Mouse (Mus musculus) thymus, postnatal 25 days (tissue): ENCODE measurements around the gene A430005L14Rik.
A peak's percentile ranks its signal among the peaks of the same experiment; 100 is the strongest.

Experiments
- DNase-seq: peaks from one replicate; pipeline ENCODE4 v3.0.0; 2022

A430005L14Rik gene

DNA sequence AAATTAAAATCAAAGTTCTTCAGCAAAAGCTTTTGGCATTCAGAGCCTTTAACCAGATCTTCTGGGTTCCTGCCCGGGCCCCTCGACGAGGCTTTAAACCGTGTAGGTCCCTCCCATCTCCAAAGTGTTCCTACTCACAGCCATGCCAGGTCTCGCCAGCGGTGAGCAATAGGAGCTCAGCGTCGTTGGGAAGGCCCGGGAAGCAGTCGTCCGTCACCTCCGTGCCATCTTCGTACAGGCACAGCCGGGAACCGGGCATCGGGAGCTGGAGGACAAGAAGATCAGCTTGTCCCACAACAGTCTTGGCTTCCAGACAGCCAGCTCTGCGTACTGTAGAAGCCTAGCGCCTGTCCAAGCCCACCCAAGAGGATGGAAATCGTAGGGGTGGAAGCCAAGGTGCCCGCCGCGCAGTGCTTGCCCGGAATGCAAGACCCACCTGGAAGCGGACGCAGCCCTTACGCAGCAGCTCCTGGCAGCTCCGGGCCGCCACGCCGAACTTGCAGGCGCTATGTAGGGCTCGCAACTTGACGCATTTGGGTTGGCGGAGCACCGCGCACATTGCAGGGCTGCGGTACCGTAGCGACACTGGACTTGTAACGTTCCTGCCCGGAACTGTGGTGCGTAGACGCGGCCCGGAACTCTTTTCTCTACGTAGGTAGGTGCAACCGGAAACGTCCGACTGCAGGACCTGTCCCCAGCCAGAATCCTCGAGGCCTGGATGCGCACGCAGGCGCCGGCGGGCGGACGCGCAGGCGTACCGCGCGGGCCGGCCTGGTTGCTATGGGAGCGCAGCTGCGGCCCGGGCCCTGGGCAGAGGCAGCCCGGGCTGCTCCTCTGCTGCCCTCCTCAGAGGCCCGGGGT is 17.6 kb downstream of the A430005L14Rik start, which contains the start of the genes Dffb and Cep104:
Dffb (minus strand) TSS at position 696 of the 861 bp plus-strand sequence.
Cep104 (plus strand) TSS at position 764 of the 861 bp plus-strand sequence.
- DNase-seq, result peak; percentile 91

DNA sequence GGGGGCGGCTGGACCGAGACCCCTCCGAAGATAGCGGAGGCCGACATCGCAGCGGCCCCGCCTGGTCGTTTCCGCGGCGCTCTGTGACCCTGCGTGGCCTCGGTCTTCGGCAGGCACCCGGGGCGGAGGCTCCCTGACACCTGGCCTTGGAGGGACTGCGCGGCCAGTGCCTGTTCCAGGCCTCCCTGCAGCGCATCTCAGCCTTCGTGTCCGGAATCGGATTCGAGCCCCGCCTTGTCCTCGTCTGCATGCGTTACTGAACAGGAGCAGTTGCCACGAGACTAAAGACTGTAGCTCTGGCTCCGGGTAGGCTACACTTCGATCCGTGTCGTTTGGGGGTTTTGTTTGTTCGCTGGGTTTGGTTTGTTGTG is 18.2 kb downstream of the A430005L14Rik start:
- DNase-seq, result no peak

DNA sequence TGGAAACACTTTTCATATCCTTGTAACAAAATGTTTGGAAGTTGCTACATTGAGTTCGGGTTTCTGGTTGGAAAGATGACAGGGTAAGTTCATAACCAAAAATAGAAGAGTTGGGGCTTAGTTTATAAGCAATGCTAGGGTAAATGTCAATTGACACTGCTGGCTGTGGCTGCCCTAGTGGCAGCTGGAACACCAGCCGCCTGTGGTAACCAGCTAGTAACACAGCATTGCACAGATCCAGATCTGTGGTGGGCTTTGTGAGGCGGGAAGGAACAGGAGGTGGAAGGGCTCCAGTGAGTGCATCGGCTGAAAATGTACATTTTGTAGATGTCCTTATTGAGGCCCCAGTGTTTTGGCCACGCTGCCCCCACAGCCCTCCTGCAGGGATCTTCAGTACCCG is 18.7 kb downstream of the A430005L14Rik start:
- DNase-seq, result no peak

- no peak for DNase-seq
Measured at GRCm38 (mm10) chr4:153979243-153979642, 22.2 kb downstream of the A430005L14Rik start.

DNA sequence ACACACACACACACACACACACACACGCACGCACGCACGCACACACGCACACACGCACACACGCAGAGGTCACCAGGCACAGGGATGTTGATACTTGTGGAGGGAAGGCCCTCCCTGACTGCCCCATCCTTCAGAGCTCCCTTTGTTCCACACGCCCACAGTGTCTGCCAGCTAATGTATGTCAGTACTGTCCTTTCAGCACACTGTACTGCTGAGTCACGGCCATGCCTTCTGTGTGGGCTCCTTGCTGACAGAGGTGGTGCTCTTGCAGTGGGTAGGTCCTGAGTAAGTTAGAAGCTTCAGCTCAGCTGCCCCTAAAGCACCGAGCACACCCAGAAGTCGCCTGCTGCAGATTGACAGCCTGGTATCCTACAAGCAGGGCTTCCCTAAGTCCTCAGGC is 23.4 kb downstream of the A430005L14Rik start:
- no peak for DNase-seq

DNA sequence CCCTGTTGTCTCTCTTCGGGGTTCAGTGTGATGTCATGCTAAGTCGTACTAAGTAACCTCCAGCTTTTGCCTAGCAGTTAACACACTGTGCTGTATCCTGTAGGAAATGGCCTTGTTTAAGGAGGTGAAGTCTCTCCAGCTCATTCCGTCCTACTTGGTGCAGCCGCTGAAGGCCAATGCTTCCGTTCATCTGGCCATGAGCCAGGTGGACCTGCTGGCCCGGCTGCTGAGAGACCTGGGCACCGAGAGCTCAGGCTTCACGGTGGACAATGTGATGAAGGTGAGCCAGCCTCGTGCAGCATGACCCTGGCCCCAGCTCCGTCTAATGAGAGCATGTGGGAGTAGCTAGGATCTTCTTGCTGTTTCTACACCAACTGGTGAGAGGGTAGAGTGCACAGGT is 35.7 kb downstream of the A430005L14Rik start:
- no peak for DNase-seq

DNA sequence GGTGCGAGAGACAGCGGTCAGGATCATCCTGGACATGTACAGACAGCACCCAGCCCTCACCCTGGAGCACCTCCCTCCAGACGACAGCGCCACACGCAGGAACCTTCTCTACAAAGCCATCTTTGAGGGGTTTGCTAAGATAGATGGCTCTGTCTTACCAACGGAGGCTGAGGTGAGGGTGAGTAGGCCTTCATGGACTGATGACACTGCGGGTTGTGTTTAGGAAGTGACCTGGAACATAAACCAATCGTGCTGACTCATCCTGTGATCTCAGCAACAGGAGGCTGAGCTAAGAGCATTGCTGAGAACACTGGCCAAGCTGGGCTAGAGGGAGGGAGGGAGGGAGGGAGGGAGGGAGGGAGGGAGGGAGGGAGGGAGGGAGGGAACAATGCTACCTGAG is 36.5 kb downstream of the A430005L14Rik start:
- DNase-seq, result no peak

DNA sequence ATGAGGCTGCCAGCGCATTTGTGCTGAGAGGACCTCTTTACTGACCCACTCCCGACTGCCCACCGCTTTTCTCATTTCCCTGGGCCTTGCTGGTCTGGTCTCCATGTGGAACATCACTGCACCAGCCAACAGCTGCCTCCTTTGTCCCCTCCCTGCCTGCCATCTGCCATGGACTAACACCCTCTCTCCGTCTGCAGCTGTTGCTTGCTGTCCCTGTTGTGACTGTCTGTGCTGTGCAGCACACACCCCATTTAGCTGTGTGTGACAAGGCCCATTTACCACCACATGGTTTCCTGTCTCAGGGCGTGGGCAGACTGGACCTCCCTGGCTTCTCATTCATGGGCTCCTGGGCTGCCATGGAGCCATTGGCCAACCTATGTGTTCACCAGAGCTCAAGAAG is 48.5 kb downstream of the A430005L14Rik start:
- no peak for DNase-seq

DNA sequence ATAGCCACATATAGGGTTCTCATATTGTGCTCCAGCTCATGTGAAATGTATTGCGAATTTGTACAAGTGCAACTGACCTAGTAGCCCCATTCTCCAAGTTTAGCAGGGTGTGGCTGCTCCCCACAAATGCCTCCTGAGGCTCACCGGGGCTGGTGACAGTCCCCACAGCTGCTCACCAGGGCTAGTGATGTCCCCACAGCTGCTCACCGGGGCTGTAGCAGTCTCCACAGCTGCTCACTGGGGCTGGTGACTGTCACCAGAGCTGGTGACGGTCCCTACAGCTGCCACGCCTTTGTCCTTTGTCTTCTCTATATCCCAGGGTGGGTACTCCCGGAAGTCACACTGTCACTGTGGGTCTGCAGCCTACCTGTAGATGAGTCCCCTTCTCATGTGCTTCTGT is 49.2 kb downstream of the A430005L14Rik start:
- DNase-seq, result no peak

DNA sequence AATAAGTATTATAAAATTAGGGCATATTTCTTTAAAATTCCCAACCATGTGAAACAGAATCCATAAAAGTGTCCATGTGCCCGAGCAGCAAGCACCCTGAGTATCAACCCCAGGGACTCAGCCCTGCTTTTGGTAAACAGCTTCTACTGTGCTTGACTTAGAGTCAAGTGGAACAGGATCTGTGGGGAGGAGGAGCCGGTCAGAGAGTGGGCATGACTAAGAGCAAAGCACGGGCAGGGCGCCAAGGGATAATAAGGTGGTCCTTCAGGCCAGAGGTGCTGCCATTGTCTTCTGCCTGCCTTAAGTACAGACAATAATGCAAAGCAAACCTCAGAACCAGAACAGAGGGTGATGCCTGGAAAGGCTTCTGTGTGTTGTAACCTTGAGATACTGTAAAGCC is 50.7 kb downstream of the A430005L14Rik start:
- no peak for DNase-seq

DNA sequence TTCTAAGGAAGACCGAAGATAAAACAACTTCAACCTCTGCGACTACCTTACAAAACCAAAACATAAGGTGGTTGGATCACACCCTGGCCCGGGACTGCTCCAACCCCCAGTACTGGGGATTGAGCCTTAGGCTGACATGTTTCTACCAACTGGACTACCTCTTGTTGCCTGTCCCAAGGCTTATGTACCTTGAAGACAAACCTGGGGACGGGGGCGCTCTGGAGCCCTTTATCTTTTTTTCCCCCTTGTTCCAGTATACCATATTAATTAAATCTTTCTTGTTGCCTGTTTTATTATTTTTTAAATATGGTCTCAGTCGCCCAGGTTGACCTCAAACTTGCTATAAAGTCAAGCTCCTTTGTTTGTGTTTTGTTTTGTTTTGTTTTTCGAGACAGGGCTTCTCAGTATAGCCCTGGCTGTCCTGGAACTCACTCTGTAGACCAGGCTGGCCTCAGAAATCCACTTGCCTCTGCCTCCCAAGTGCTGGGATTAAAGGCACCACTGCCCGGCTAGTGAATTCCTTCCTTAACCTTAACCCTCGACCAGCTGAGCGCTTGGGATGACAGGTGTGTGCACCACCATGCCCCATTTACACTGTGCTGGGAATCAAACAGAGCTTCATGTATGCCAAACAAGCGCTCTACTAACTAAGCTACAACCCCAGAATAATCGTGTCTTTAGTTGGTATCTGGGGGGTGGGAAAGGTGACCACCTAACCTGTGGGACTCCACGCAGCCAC is 54.0 kb downstream of the A430005L14Rik start:
- no peak for DNase-seq
